Mouse (Mus musculus): ENCODE results near the gene Dnajc22. TPM values are rescaled to one million over a fixed set of nuclear protein-coding genes. Genes with fewer than 3 reads are reported as not detected.
A peak's percentile ranks its signal among the peaks of the same experiment; 100 is the strongest.

Dnajc22 gene
- polyA plus RNA-seq, 1 experiment from 2014 or later: not detected

GRCm38 (mm10) chr15:99115065-99115423 is 22.1 kb downstream of the Dnajc22 start:
- no peaks in the 10 kb centered on the region for H3K79me2 ChIP-seq (ENCODE audit: inconsistent target)
- 91% methylated on average over 3 of the region's 7 CpGs for WGBS (ENCODE audit: missing documents)
- no peak overlapping the region for H3K4me3 ChIP-seq (ENCODE audit: inconsistent target)
- H3K27ac ChIP-seq: no peak overlapping the region
- no peaks in the 10 kb centered on the region for H3K36me3 ChIP-seq (ENCODE audit: inconsistent target)

DNA sequence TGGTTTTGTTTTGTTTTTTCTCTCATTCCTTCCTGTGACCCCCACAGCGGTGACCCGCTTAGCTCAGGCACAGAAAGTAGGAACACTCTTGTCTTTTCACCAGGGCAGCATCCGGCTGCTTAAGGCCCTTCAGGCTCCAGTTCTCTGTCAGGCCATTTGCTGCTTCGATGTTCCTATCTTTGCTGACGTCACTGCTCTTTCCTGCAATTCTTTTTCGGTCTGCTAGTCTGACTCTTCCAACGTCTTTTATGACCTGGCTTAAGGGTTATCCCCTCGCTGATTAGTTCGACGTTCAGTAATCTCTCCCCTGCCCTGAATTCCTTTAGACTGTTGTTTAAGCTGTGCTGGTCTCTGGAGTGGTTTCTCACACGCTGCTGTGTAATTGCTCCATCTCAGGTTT is 23.6 kb downstream of the Dnajc22 start:
- no peaks in the 10 kb centered on the region for H3K79me2 ChIP-seq (ENCODE audit: inconsistent target)
- H3K4me3 ChIP-seq (ENCODE audit: inconsistent target): no peak overlapping the region
- H3K36me3 ChIP-seq (ENCODE audit: inconsistent target): no peaks in the 10 kb centered on the region
- 40% methylated on average over 11 of the region's 11 CpGs for WGBS (ENCODE audit: missing documents)
- no peak overlapping the region for H3K27ac ChIP-seq

DNA sequence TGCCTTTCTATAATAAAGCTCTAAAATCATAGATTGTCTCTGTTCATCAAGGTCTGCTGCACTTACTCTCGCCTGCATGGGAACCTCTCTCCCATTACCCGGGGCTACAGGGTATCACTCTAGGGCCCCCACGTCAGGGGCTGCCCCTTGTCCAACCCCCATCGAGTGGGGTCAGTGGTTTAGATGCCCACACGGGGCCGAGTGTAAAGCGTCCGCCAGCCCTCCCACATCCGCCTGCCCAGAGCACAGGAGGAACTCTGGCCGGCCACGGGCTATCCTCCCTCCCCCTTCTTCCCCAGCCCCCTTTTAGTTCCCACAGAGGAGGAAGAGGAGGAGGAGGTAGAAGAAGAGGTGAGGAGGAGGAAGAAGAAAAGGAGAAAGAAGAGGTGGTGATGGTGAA is 27.8 kb downstream of the Dnajc22 start:
- H3K4me3 ChIP-seq (ENCODE audit: inconsistent target): no peak overlapping the region
- H3K79me2 ChIP-seq (ENCODE audit: inconsistent target): no peaks in the 10 kb centered on the region
- WGBS (ENCODE audit: missing documents): 2% methylated on average over 5 of the region's 11 CpGs
- H3K27ac ChIP-seq: no peak overlapping the region
- no peaks in the 10 kb centered on the region for H3K36me3 ChIP-seq (ENCODE audit: inconsistent target)

DNA sequence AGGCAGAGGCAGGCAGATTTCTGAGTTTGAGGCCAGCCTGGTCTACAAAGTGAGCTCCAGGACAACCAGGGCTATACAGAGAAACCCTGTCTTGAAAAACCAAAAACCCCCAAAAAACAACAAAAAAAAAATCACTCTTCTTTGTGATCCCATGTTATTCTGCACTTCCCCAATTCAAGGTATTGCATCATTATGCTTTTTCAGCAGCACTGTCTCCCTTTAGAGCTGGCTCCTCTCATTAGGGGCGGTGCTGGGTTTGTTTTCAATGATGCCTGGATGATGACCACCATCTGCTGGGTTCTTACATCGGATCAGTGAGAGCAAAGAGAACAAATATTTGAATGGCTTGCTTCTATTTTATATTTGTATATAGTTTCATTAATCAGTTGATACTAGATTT is 29.7 kb downstream of the Dnajc22 start:
- H3K79me2 ChIP-seq (ENCODE audit: inconsistent target): no peaks in the 10 kb centered on the region
- H3K27ac ChIP-seq: peak overlapping the region; percentile 43
- no peak overlapping the region for H3K4me3 ChIP-seq (ENCODE audit: inconsistent target)
- H3K36me3 ChIP-seq (ENCODE audit: inconsistent target): no peaks in the 10 kb centered on the region
- 27% methylated on average over 2 of the region's 2 CpGs for WGBS (ENCODE audit: missing documents)

DNA sequence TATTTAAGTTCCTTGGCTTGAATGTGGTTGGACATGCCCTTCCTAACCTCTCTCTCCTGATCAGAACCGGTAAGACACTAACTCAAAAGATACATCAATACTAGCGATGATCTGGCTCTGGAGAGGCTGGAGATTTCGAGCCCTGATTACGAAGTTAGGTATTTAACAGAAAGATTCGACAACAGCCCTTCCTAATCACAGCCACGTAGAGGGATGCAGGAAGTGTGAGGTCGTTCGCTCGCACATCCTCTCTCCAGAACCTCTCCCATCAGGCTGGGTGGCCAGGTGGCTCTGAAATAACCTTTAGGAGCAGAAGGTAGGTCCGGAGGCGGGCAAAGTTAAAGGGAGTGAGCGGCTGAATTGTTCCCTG is 32.7 kb downstream of the Dnajc22 start, which contains the start of gene Spats2:
Gene Spats2, plus strand, starts transcription at position 206 of the 370 bp plus-strand sequence.
- H3K4me3 ChIP-seq (ENCODE audit: inconsistent target): peak within 1 kb of the TSS; percentile 43
- 18% methylated on average over 12 of the region's 12 CpGs for WGBS (ENCODE audit: missing documents)
- no peaks in the 10 kb centered on the region for H3K36me3 ChIP-seq (ENCODE audit: inconsistent target)
- no peaks in the 10 kb centered on the region for H3K79me2 ChIP-seq (ENCODE audit: inconsistent target)
- no peak within 1 kb of the TSS for H3K27ac ChIP-seq

- Histone ChIP-seq H3K36me3 (ENCODE audit: inconsistent target) (no peaks in the 10 kb centered on the region), H3K27ac (no peak overlapping the region), H3K79me2 (ENCODE audit: inconsistent target) (no peaks in the 10 kb centered on the region), H3K4me3 (ENCODE audit: inconsistent target) (peak overlapping the region; percentile 32)
- WGBS (ENCODE audit: missing documents): 1% methylated on average over 88 of the region's 115 CpGs
Measured at GRCm38 (mm10) chr15:99126081-99126815, 33.3 kb downstream of the Dnajc22 start.

- Histone ChIP-seq H3K36me3 (ENCODE audit: inconsistent target) (no peaks in the 10 kb centered on the region), H3K4me3 (ENCODE audit: inconsistent target) (peak overlapping the region; percentile 43), H3K27ac (no peak overlapping the region), H3K79me2 (ENCODE audit: inconsistent target) (no peaks in the 10 kb centered on the region)
- WGBS (ENCODE audit: missing documents): 13% methylated on average over 27 of the region's 35 CpGs
Measured at GRCm38 (mm10) chr15:99126816-99127365, 33.9 kb downstream of the Dnajc22 start.

DNA sequence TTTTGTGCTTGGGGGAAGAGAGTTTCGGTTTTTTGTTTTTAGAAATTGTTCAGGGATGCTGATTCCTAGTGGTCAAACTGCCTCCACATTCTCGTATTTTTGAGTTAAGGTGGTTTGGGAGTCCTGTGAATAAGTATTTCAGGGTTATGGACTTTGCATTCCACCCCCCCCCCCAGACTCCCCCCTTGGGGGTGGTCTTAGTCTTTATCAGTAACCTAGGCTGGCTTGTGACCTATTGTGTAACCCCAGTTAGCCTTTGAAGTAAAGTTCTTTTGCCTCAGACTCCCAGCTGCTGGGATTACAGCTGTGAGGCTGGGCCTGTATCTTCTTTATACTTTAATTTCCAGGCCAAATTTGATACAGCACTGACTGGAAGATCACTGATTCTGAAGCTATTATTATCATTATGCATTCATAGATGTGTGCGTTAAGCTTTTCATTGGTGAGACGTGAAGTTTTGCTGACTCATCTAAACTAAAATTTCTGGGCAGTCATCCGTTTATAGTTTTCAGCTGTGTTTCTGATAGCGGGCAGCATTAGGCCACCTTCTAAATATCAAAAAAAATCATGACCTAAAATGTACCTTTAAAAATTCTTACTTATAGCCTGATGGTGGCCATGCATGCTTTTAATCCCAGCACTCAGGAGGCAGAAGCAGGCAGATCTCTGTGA is 35.0 kb downstream of the Dnajc22 start:
- 90% methylated on average over 6 of the region's 6 CpGs for WGBS (ENCODE audit: missing documents)

DNA sequence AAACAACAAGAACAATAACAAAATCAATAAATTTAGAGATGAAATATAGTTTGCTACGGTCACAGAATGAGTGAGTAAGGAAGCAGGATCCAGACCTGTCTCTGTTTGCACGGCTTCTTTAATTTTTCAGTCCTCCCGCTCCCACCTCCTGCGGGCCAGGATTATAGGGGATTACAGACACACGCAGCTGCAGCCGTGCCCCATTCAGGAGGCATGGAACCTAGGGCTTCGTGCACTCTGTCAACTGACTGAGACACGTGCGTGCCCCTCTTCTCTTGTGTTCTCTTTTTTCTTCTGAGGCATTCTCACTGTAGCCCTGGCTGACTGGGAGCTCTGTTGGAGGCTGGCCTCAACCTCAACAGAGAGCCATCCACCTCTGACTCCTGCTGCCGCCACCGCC is 36.5 kb downstream of the Dnajc22 start:
- no peaks in the 10 kb centered on the region for H3K79me2 ChIP-seq (ENCODE audit: inconsistent target)
- no peaks in the 10 kb centered on the region for H3K36me3 ChIP-seq (ENCODE audit: inconsistent target)
- no peak overlapping the region for H3K27ac ChIP-seq
- no peak overlapping the region for H3K4me3 ChIP-seq (ENCODE audit: inconsistent target)
- WGBS (ENCODE audit: missing documents): 87% methylated on average over 11 of the region's 11 CpGs

More for the DNA sequence above, 35.0 kb downstream of the Dnajc22 start:
- no peak overlapping the region for H3K4me3 ChIP-seq (ENCODE audit: inconsistent target)
- H3K36me3 ChIP-seq (ENCODE audit: inconsistent target): no peaks in the 10 kb centered on the region
- no peaks in the 10 kb centered on the region for H3K79me2 ChIP-seq (ENCODE audit: inconsistent target)
- H3K27ac ChIP-seq: no peak overlapping the region

DNA sequence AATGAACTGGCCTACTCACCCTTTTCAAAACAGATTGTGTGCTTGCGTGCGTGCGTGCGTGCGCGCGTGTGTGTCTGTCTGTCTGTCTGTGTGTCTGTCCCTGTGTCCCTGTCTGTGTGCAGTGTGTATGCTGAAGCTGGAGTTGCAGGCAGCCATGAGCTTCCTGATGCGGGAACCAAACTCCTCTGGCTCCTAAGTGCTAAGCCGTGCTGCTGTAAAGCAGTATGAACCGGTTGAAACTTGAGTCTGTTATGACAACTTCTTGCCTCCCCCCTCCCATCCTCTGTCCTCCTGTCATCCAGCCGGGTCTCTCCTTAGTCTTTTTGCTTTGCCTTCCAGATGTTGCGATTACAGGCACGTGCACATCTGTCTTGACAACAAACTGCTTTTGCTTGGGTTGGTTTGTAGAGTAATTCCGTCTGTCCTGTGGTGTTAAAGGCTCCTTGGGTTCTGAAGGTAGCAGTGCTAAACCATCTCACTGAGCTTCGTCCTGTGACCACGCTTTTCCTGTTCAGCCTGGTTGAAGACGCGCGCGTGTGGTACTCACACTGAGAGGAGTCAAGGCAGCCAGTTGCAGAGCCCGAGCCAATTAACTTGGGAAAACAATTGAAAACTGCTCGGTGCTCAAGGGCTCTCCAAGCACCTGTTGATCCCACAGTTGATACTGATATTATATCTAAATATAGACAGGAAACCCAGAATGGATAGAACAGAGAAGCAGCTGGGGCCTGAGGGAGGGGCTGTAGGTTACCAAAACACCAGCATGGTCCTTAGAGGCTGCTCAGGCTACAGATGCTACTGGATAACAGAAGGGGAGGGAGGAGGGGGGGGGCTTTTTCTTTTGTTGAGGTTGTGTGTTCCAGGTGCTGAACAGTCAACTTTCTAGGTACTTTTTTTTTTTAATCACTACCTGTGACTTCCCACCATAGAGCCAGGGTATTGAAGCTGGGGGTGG is 37.3 kb downstream of the Dnajc22 start:
- H3K4me3 ChIP-seq (ENCODE audit: inconsistent target): no peak overlapping the region
- 48% methylated on average over 22 of the region's 22 CpGs for WGBS (ENCODE audit: missing documents)
- H3K79me2 ChIP-seq (ENCODE audit: inconsistent target): no peaks in the 10 kb centered on the region
- H3K27ac ChIP-seq: no peak overlapping the region
- H3K36me3 ChIP-seq (ENCODE audit: inconsistent target): no peaks in the 10 kb centered on the region

DNA sequence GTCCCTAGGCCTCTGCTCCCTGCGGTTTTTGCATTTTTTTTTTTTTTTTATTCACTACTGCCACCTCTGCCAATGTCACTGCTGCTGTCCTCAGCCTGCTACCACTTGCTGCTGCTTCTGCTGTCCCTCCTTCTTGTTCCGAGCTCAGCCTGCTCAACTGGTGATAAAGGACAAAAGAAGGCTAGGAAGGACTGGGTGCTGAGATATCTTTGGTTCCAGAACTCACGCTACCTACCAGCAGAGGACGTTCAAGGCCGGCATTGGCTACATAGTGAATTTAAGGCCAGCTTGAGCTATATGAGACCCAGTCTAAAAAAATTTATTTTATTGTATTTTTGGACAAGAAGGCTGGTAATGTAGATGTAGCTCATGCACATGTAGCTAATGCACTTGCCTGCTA is 45.4 kb downstream of the Dnajc22 start:
- 84% methylated on average over 5 of the region's 5 CpGs for WGBS (ENCODE audit: missing documents)
- H3K36me3 ChIP-seq (ENCODE audit: inconsistent target): no peaks in the 10 kb centered on the region
- H3K79me2 ChIP-seq (ENCODE audit: inconsistent target): no peaks in the 10 kb centered on the region
- H3K4me3 ChIP-seq (ENCODE audit: inconsistent target): no peak overlapping the region
- H3K27ac ChIP-seq: no peak overlapping the region

- H3K79me2 ChIP-seq (ENCODE audit: inconsistent target): no peaks in the 10 kb centered on the region
- no peak overlapping the region for H3K27ac ChIP-seq
- no peak overlapping the region for H3K4me3 ChIP-seq (ENCODE audit: inconsistent target)
- no peaks in the 10 kb centered on the region for H3K36me3 ChIP-seq (ENCODE audit: inconsistent target)
- 68% methylated on average over 6 of the region's 6 CpGs for WGBS (ENCODE audit: missing documents)
Measured at GRCm38 (mm10) chr15:99139669-99140068, 46.7 kb downstream of the Dnajc22 start.

- Histone ChIP-seq H3K27ac (no peak overlapping the region), H3K79me2 (ENCODE audit: inconsistent target) (no peaks in the 10 kb centered on the region), H3K4me3 (ENCODE audit: inconsistent target) (no peak overlapping the region), H3K36me3 (ENCODE audit: inconsistent target) (no peaks in the 10 kb centered on the region)
- 100% methylated on average over 5 of the region's 7 CpGs for WGBS (ENCODE audit: missing documents)
Measured at GRCm38 (mm10) chr15:99150516-99150915, 57.5 kb downstream of the Dnajc22 start.

DNA sequence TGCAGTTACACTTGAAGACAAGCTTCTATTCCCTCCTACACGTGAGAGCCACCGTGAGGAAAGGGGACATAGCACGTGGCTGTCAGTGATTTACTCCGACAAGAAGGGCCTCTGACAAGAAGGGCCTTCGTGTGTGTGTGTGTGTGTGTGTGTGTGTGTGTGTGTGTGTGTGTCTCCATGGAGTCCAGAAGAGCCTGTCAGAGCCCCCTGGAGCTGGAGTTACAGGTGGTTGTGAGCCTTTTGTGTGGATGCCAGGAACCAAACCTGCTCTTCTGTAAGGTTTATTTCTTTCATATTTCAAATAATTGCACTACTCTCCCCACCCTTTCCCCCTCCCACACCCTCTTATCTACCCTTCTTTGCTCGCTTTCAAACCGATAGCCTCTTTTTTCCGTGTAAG is 58.4 kb downstream of the Dnajc22 start:
- 91% methylated on average over 8 of the region's 8 CpGs for WGBS (ENCODE audit: missing documents)
- Histone ChIP-seq H3K36me3 (ENCODE audit: inconsistent target) (no peaks in the 10 kb centered on the region), H3K27ac (no peak overlapping the region), H3K4me3 (ENCODE audit: inconsistent target) (no peak overlapping the region), H3K79me2 (ENCODE audit: inconsistent target) (no peaks in the 10 kb centered on the region)

Measured in macrophage (primary cell).